Mouse (Mus musculus): ENCODE measurements around the gene Kng1. TPM values are rescaled to one million over a fixed set of nuclear protein-coding genes. Genes with fewer than 3 reads are reported as not detected.
"Not testable (repeated sequence)": the region's sequence is repeated elsewhere in the genome, so short reads cannot be mapped to it uniquely, and the experiment has no call there.

Gene Kng1
- polyA plus RNA-seq, 1 experiment from 2014 or later, result not detected

GRCm38 (mm10) chr16:23030673-23031435 lies 26.8 kb upstream of the Kng1 start:
- H3K4me1 ChIP-seq (ENCODE audit: control insufficient read depth, insufficient read depth, low read length), result no peaks in the 10 kb centered on the region
- H3K9ac ChIP-seq (ENCODE audit: low read length), result no peak overlapping the region
- ATAC-seq (no peak), DNase-seq (ENCODE audit: low spot score) (no peak)
- no peak overlapping the region for H3K4me2 ChIP-seq (ENCODE audit: low read length)
- H3K27ac ChIP-seq (ENCODE audit: low read depth, low read length), result no peak overlapping the region
- H3K36me3 ChIP-seq (ENCODE audit: control insufficient read depth, insufficient read depth, low read length), result no peaks in the 10 kb centered on the region
- 85% methylated on average over 5 of the region's 5 CpGs for whole genome bisulfite sequencing
- no peaks in the 10 kb centered on the region for H3K27me3 ChIP-seq (replicated peaks; ENCODE audit: control insufficient read depth, insufficient read depth, low read length)
- H3K4me3 ChIP-seq (ENCODE audit: low read depth, low read length), result no peak overlapping the region
- no peaks in the 10 kb centered on the region for H3K9me3 ChIP-seq (replicated peaks; ENCODE audit: control insufficient read depth, low read length)

- 89% methylated on average over 4 of the region's 4 CpGs for WGBS
- H3K4me1 ChIP-seq (ENCODE audit: control insufficient read depth, insufficient read depth, low read length), result no peaks in the 10 kb centered on the region
- H3K4me3 ChIP-seq (ENCODE audit: low read depth, low read length), result no peak overlapping the region
- H3K9ac ChIP-seq (ENCODE audit: low read length), result no peak overlapping the region
- no peak overlapping the region for H3K27ac ChIP-seq (ENCODE audit: low read depth, low read length)
- no peak overlapping the region for H3K4me2 ChIP-seq (ENCODE audit: low read length)
- no peak for ATAC-seq
- DNase-seq (ENCODE audit: low spot score), result no peak
- no peaks in the 10 kb centered on the region for H3K27me3 ChIP-seq (replicated peaks; ENCODE audit: control insufficient read depth, insufficient read depth, low read length)
- H3K36me3 ChIP-seq (ENCODE audit: control insufficient read depth, insufficient read depth, low read length), result no peaks in the 10 kb centered on the region
- no peaks in the 10 kb centered on the region for H3K9me3 ChIP-seq (replicated peaks; ENCODE audit: control insufficient read depth, low read length)
These were observed 24.0 kb upstream of the Kng1 start for GRCm38 (mm10) chr16:23033673-23034072.

DNA sequence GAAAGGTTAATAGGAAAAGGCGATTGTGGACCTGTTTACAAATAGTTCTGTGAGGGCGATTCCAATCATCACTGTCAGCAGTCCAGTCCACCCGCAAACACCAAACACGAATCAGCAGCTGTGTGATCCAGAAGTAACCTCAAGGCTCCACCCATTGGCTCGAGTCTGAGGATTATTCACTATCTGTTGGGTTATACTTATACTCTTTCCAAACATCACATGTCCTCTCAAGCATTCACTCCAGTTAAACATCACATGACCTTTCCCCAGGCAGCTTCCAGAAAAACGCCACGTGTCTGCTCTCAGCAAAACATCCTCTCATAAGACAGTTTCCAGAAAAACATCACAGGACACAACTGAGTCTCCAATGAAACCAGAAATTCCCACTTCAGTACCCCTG lies 19.9 kb upstream of the Kng1 start:
- no peak for ATAC-seq
- 89% methylated on average over 7 of the region's 7 CpGs for WGBS

DNA sequence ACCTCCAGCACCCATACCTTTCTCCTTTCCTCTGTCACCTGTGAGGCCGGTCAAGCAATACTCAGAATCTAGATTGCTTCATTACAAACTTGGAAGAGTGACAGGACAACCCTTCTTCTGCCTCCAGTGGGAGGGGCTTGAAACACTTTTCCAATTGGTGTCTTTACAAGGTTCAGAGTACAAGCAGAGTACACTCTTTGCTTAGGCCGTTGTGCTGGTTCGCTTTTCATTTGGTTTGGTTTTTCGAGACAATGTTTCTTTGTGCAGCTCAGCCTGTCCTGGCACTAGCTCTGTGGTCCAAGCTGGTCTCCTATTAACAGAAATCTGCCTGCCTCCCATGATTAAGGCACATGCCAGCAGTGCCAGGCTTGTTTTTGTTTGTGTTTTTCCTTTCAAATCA lies 18.4 kb upstream of the Kng1 start:
- no peak overlapping the region for H3K9ac ChIP-seq (ENCODE audit: low read length)
- no peaks in the 10 kb centered on the region for H3K27me3 ChIP-seq (replicated peaks; ENCODE audit: control insufficient read depth, insufficient read depth, low read length)
- ATAC-seq, result no peak
- H3K9me3 ChIP-seq (replicated peaks; ENCODE audit: control insufficient read depth, low read length), result no peaks in the 10 kb centered on the region
- H3K4me3 ChIP-seq (ENCODE audit: low read depth, low read length), result no peak overlapping the region
- no peak overlapping the region for H3K27ac ChIP-seq (ENCODE audit: low read depth, low read length)
- no peaks in the 10 kb centered on the region for H3K36me3 ChIP-seq (ENCODE audit: control insufficient read depth, insufficient read depth, low read length)
- peak; percentile 4 for DNase-seq (ENCODE audit: low spot score)
- 78% methylated on average over 4 of the region's 4 CpGs for WGBS
- no peaks in the 10 kb centered on the region for H3K4me1 ChIP-seq (ENCODE audit: control insufficient read depth, insufficient read depth, low read length)
- no peak overlapping the region for H3K4me2 ChIP-seq (ENCODE audit: low read length)

More for the DNA sequence above, 19.9 kb upstream of the Kng1 start:
- Histone ChIP-seq H3K9ac (ENCODE audit: low read length) (no peak overlapping the region), H3K4me1 (ENCODE audit: control insufficient read depth, insufficient read depth, low read length) (no peaks in the 10 kb centered on the region), H3K4me3 (ENCODE audit: low read depth, low read length) (no peak overlapping the region), H3K9me3 (replicated peaks; ENCODE audit: control insufficient read depth, low read length) (no peaks in the 10 kb centered on the region), H3K27ac (ENCODE audit: low read depth, low read length) (no peak overlapping the region), H3K36me3 (ENCODE audit: control insufficient read depth, insufficient read depth, low read length) (no peaks in the 10 kb centered on the region), H3K4me2 (ENCODE audit: low read length) (no peak overlapping the region), H3K27me3 (replicated peaks; ENCODE audit: control insufficient read depth, insufficient read depth, low read length) (no peaks in the 10 kb centered on the region)
- no peak for DNase-seq (ENCODE audit: low spot score)

DNA sequence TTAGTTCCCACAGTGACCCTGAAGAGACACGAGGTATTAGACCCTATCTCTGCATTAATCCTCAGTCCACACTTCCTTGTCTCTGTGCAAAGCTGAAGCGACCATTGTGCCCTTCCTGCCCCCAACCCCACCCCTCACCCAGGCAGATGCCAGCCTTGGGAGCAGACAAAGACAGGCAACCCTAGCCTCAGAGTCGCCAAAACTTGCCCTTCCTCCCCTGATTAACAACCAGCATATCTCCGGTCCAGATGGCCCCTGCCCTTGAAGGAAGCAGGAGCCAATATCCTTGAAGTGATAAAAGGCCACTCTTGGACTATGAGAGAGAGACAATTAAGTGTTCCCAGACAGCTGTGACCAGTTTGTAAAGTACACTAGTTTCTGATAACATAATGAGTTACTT lies 16.8 kb upstream of the Kng1 start:
- no peak overlapping the region for H3K4me2 ChIP-seq (ENCODE audit: low read length)
- no peaks in the 10 kb centered on the region for H3K27me3 ChIP-seq (replicated peaks; ENCODE audit: control insufficient read depth, insufficient read depth, low read length)
- ATAC-seq (no peak), DNase-seq (ENCODE audit: low spot score) (no peak)
- H3K9me3 ChIP-seq (replicated peaks; ENCODE audit: control insufficient read depth, low read length), result no peaks in the 10 kb centered on the region
- WGBS, result 60% methylated on average over 4 of the region's 4 CpGs
- H3K27ac ChIP-seq (ENCODE audit: low read depth, low read length), result no peak overlapping the region
- H3K4me3 ChIP-seq (ENCODE audit: low read depth, low read length), result no peak overlapping the region
- H3K9ac ChIP-seq (ENCODE audit: low read length), result no peak overlapping the region
- no peaks in the 10 kb centered on the region for H3K4me1 ChIP-seq (ENCODE audit: control insufficient read depth, insufficient read depth, low read length)
- no peaks in the 10 kb centered on the region for H3K36me3 ChIP-seq (ENCODE audit: control insufficient read depth, insufficient read depth, low read length)

DNA sequence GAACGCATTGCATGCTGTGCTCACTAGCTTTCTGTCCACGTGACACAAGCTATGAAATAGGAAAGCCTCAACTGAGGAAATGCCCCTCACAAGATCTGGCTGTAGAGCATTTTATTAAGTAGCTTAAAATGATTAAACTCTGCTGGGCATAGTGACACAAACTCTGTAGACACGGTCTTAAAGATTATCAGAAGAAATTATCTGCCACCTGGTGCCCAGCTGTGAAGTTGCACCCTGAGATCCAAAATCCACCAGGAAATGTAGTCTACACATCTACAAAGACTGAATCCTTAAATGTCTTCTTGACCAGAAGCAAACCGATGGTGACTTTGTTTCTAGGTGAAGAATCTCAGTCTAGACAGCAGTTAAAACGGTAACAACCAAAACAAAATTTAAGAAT lies 11.3 kb upstream of the Kng1 start:
- DNase-seq (ENCODE audit: low spot score) (peak; percentile 52), ATAC-seq (no peak)
- Histone ChIP-seq H3K4me2 (ENCODE audit: low read length) (no peak overlapping the region), H3K4me1 (ENCODE audit: control insufficient read depth, insufficient read depth, low read length) (no peaks in the 10 kb centered on the region), H3K9ac (ENCODE audit: low read length) (no peak overlapping the region), H3K27me3 (replicated peaks; ENCODE audit: control insufficient read depth, insufficient read depth, low read length) (no peaks in the 10 kb centered on the region), H3K4me3 (ENCODE audit: low read depth, low read length) (no peak overlapping the region), H3K9me3 (replicated peaks; ENCODE audit: control insufficient read depth, low read length) (no peaks in the 10 kb centered on the region), H3K27ac (ENCODE audit: low read depth, low read length) (no peak overlapping the region), H3K36me3 (ENCODE audit: control insufficient read depth, insufficient read depth, low read length) (no peaks in the 10 kb centered on the region)
- 63% methylated on average over 5 of the region's 5 CpGs for WGBS

DNA sequence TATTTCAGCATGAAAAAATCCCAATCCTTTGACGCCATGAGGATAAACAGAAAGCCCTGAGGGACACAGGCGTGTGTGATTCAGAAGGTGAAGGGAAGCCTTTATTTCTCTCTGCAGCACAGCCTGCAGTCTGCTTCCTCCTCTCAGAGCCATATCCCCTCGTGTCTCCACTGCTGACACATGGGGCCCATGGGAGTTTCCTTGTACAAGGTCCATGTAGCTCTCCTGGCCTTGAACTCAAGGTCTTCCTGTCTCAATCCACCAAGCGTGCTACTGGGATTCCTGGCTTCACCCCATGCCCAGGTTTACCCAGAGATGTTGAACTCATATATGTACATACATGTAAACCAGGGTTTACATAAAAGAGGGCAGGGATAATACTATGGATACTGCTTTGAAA lies 2.0 kb downstream of the Kng1 start:
- H3K4me3 ChIP-seq (ENCODE audit: low read depth, low read length); H3K36me3 ChIP-seq (ENCODE audit: control insufficient read depth, insufficient read depth, low read length); H3K9ac ChIP-seq (ENCODE audit: low read length); H3K27me3 ChIP-seq (replicated peaks; ENCODE audit: control insufficient read depth, insufficient read depth, low read length); H3K4me2 ChIP-seq (ENCODE audit: low read length); H3K9me3 ChIP-seq (replicated peaks; ENCODE audit: control insufficient read depth, low read length); H3K27ac ChIP-seq (ENCODE audit: low read depth, low read length); ATAC-seq; H3K4me1 ChIP-seq (ENCODE audit: control insufficient read depth, insufficient read depth, low read length); DNase-seq (ENCODE audit: low spot score): not testable (repeated sequence)
- 57% methylated on average over 4 of the region's 4 CpGs for WGBS

DNA sequence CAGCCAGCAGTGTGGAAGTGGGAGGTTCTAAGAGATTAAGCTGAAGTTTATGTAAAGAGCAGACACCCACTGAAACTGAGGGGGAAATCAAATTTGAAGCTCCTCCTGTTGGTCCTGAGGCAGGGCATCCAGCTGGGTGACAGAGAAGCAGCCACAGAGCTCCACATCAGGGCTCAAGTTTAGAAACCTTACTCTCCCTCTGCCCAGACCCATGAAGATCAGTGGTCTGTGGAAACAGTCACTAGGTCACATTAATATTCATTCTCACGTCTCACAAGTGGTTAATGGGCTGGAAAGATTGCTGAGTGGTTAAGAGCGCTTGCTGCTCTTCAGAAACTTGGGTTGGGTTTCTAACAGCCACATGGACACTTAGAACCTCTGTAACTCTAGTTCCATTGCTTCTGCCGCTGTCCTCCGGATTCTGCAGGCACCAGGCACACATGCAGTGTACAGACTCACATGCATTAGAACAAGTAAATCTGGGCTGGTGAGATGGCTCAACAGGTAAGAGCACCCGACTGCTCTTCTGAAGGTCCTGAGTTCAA lies 3.2 kb downstream of the Kng1 start:
- not testable (repeated sequence) for ATAC-seq

GRCm38 (mm10) chr16:23077516-23077915 lies 19.9 kb downstream of the Kng1 start:
- ATAC-seq; H3K4me3 ChIP-seq (ENCODE audit: low read depth, low read length); DNase-seq (ENCODE audit: low spot score); H3K9me3 ChIP-seq (replicated peaks; ENCODE audit: control insufficient read depth, low read length); H3K4me2 ChIP-seq (ENCODE audit: low read length); H3K27ac ChIP-seq (ENCODE audit: low read depth, low read length); H3K27me3 ChIP-seq (replicated peaks; ENCODE audit: control insufficient read depth, insufficient read depth, low read length); H3K4me1 ChIP-seq (ENCODE audit: control insufficient read depth, insufficient read depth, low read length); H3K36me3 ChIP-seq (ENCODE audit: control insufficient read depth, insufficient read depth, low read length); H3K9ac ChIP-seq (ENCODE audit: low read length): not testable (repeated sequence)
- WGBS, result 83% methylated on average over 6 of the region's 6 CpGs

More for the DNA sequence above, 3.2 kb downstream of the Kng1 start:
- not testable (repeated sequence) for DNase-seq (ENCODE audit: low spot score); H3K4me2 ChIP-seq (ENCODE audit: low read length); H3K27me3 ChIP-seq (replicated peaks; ENCODE audit: control insufficient read depth, insufficient read depth, low read length); H3K36me3 ChIP-seq (ENCODE audit: control insufficient read depth, insufficient read depth, low read length); H3K4me1 ChIP-seq (ENCODE audit: control insufficient read depth, insufficient read depth, low read length); H3K27ac ChIP-seq (ENCODE audit: low read depth, low read length); H3K9me3 ChIP-seq (replicated peaks; ENCODE audit: control insufficient read depth, low read length); H3K4me3 ChIP-seq (ENCODE audit: low read depth, low read length); H3K9ac ChIP-seq (ENCODE audit: low read length)
- WGBS, result 78% methylated on average over 5 of the region's 5 CpGs
